Mouse (Mus musculus): ENCODE data around the gene Etv6.

The Etv6 gene

DNA sequence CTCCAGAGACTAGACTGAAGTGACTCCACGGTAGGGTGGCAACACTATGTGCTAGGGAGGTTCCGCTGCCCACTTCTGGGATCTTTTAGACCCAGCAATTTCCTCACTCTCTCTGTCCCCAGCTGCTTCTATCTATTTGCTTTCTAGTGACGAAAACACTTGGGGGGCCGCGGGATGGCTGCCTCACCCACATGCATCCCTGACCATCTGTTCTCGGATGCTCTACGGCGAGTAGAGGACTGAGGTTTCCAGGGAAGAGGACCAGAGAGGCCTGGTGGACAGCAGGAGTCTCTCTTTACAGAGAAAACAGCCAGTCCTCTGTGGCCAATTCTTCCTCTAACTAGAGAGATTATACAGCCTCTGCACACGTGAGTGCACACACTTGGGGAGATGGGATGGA, 43.6 kb downstream of the Etv6 start:
- no peak for DNase-seq

DNA sequence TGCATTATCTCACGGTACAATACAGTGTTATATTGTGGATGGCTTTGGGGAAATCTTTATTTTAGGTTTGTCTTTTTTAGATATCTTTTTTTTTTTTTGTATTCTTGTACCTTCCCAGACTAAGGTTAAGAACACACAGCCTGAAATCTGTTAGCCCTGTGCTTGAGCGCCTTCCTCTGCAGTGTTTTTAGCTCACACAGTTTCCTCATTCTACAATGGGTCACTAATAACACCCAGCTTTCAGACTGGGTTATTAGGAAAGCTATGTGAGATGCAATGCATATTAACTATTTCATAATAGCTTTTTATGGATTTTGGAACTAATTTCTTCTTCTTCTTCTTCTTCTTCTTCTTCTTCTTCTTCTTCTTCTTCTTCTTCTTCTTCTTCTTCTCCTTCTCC, 44.1 kb downstream of the Etv6 start:
- DNase-seq = no peak

DNA sequence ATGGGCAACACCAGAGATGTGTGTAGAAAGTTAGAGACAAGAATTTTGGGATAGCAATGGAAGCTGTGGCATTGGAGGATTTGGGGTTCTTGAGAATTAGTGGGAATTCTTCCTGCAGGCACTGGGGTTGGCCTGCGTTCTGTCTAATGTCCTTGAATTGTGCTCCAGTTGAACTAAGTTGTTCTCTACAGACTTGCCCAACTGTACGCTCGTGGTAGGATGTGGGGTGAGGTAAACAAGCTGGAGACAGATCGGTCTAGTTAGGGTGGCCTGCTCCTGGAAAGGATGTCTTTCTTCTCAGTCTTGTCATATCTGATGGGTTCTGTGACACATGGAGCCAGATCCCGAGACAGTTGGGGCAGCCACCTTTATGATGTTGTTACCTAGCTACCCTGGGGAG, 45.4 kb downstream of the Etv6 start:
- DNase-seq = no peak

DNA sequence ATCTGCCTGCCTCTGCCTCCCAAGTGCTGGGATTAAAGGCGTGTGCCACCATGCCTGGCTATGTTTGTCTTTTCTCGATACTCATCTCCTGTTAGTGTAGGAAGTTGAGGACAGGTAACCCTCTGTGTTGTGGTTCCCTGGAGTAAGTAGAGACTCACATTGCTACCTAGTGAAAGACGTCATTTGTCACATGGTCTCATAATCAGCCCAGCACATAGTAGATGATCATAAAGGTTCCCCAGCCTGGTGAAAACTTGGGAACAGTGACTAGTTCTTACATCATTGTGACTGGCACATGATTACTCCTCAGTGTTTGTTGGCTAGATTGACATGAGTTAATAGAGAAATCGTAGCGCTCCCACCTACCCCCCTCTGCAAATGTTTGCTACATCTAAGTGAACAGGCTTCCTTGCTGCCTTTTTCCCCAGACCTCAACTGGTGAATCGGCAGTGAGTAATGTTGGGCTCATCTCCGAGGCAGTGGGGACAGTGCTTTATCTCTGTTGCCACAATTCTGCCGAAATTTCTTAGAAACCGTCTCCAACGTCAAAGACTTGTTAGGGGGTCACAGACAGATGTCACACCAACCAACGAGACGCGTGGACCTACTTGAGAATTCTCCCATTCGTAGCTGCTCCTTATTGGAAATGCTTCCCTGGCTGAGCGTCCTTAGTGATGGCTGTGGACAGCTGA, 46.9 kb downstream of the Etv6 start:
- DNase-seq = no peak

DNA sequence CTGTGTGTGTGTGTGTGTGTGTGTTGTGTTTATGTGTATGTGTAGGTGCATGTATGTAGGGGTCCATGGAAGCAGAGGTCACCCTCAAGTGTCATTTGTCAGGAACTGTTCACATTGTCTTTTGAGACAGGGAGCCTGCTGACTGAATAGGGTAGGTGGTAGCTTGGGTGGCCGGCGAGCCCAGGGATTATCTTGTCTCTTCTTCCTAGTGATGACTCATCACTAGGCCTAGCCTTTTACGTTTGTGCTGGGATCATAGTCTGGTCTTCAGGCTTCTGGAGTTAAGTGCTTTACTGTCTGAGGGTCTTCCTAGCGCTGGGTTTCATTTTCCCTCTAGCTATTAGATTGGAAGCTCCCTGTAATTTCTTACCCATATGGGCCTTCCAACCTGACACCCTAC, 47.9 kb downstream of the Etv6 start:
- no peak for DNase-seq

DNA sequence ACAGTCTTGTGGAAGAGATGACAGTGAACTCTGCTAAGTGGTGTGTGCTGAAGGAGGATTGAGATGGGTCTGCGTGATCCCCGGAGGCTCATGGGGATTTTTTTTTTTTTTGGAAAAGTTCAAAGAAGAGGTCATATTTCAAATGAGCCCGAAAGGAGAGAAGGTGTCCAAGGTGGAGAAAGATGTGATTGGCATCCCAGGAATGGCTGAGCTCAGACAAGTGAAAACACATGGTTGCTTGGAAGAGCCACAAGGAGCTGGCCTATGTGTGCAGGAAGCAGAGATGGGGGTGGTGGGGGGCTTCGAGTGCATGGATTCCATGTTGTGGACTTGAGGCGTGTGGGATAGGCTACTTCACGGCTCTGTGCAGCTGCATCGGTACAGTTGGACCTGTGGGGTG, 50.9 kb downstream of the Etv6 start:
- no peak for DNase-seq

DNA sequence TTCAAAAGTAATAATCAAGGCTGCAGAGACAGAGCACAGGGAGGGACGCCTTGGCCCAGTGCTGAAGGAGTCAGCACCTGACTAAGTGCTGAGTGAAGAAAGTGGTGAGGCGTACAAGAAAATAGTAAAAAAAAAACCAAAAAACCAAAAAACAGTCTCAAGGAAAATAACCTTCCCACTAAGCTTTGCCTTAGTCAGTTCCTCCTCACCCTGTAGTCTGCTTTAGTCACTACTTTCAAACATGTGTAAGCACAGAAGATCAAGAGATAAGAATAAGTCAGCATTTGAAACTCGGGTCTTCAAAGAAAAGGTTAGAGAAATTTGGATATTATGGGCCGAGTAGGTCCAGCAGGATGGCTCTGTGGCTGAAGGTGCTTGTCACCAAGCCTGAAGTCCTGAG, 52.2 kb downstream of the Etv6 start:
- DNase-seq = no peak

DNA sequence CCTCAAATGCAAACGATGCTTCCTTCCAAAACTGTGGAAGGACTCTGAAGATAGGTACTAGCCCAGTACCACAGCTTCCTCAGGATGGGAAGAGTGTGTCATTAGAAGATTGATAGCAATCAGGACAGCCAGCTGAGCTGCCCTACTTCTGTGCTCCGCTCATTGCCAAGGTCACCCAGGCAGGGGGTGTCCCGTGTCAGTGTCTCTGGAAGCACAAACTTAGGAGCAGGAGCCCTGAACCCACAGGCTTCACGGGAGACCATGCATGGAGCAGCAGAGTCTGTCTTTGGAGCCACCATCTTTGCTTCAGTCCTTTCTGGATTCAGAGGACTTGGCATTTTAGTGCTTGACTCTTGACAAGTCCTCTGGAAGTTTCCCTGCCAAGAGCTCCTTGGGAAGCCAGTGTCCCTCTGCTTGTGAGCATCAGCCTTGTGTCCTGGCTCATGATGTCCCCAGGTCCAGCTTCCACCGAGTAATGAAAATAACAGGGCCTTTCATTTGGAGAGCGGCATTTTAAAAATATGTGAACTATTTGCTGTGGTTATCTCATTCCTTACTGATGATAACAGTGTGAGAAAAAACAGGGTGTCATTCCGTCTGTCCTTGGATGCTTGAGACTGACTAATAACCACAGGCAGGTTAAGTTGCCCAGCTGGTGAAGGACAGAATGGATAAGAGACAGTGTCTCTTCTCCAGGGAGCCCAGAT, 54.3 kb downstream of the Etv6 start:
- DNase-seq = no peak

DNA sequence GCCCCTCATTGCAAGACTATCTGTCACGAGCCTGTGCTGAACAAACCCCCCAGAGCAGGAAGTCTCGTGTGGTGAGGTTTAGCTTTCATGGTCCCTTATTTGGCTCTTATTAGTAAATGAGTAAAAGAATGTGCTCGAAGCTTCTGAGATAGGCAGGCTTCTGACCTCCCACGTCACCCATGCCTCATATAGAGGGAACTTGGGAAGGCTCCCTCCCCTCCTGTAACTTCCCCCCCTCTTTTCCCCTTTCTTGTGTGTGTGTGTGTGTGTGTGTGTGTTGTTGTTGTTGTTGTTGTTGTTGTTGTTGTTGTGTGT, 54.8 kb downstream of the Etv6 start:
- DNase-seq = no peak

DNA sequence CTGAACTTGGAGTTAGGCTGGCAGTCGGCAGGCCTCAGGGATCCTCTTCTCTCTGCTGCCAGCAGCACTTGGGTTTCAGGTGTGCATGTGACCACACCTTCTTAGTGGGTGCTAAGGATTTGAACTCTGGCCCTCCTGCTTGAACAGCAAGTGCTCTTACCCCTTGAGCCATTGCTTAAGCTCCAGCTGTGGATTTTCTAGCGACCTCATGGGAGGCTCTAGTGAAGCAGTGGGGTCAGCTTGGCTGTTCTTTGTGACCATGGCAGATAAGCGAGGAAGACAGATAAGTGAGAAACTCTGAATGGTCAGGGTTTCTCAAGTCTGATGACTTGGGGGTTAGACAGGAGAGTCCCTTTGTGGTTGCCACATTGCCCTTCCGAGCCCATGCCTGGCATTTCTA, 55.4 kb downstream of the Etv6 start:
- no peak for DNase-seq

DNA sequence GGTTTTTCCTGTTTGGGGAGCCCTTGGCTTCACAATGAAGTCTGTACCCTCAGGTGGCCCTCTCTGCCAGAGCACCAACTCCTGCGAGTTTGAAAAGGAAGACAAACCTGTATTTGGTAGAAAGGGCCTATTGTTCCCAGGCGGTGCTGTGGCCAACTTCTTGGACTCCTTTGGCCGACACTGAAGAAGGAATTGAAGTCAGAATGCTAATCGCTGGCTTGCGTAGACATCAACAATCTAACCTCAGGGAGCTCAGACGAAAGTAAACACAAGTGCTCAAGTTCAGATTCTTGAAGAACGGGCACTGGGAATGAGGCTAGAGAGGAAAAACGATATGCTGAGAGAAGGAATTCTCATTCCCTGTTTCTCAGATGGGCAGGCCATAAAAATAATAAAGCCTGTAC, 55.9 kb downstream of the Etv6 start:
- peak; percentile 21 for DNase-seq

DNA sequence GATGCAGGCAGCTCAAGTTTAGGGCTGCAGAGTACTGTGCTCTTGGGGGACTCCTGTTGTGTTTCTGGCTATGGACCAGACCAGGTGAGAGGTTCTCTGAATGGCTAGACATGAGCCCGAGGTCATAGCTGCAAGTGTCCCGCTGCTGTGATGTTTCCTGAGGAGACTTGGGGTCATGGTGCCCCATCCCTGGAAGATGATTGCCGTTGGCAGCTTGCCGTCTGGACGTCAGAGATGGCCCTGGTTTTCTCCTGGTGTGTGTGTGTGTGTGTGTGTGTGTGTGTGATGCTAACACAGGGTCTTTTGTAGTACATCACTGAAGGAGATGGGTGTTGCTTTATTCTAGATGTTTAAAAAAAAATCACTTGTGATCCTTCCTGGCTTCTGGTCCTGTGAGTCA, 58.6 kb downstream of the Etv6 start:
- no peak for DNase-seq

DNA sequence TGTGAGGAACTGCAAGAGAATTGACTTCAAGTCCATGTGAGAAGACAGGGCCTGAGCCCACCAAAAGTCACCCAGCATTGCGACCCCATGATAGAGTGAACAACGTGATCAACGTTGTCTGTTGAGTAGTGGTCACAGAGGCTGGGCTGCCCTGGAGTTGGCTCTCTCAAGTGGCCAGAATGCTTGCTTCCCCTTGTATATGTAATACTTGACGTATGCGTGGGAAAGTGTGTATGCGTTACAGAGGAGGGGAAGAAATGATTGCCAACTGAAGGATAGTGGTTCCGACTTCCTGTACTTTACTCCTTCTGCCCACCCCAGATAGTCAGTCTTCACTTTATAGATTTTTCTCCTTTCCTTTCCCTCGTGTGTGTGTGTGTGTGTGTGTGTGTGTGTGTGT, 59.1 kb downstream of the Etv6 start:
- DNase-seq = no peak

DNA sequence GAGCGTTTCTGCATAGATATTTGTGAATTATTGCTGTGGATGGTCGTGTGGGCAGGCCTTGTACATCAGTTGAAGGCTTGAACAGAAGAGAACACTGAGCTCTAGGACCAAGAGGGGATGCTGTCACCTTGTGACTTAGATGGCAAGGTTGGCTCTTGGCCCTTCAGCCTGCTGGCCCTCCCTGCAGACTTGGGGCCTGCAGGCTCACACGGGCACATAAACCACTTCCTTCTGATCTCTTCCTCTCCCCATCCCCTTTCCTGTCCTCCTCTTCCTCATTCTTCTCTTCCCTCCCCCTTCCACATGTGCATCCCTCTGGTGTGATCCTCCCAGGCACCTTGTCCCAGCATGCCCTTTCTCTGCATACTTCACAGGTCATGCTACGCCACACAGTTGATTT, 60.1 kb downstream of the Etv6 start:
- no peak for DNase-seq

DNA sequence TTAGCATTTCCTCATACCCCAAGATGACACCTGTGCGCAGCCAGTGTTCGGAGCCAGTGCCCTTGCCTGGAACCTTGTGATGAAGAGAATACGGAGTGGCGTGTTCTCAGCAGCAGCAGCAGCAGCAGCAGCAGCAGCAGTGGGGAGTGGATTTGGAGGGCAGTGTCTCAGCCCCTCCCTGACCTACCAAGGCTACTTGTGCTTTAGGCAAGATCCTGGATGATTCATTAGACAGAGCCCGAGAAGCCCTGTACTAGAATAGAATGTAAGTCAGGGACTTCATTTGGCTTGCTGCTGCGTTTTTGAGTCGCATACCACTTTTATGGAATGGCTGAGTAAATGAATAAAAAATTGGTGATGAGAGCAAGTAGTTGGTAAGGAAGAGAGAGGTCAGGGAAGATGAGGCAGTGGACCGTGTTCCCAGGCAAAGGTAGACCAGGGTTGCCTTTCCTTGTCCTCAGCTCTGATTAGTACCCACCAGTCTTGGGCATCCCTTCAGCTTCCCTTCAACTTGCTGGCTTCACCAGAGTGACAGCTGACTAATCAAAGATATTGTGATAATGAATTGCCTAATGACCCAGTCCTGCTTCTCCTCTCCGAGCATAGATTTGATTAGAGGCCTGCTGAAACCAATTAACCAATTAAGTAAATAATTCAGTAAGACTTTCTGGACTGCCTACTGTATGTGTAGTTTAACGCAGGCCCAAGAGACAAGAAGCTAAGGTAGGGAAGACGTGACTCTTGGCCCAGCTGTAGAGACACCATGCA, 64.7 kb downstream of the Etv6 start:
- DNase-seq = no peak

DNA sequence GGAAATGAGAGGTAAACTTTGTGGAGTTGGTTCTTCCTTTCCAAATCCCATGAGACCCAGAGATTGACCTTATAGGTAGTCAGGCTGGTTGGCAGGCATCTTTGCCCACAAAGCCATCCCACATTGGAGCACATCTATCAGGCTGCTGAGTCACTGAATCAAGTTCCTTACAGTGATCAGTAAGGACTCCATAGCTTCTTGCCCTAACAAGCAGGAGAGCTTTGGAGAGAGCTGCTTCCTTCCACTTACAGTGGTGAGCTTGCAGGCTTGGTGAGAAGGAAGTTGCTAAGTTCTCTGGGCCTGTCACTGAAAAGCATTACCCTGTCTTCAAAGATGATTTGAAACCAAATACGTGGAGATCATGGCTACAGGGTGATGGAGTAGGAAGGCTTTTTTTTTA, 66.9 kb downstream of the Etv6 start:
- no peak for DNase-seq

DNA sequence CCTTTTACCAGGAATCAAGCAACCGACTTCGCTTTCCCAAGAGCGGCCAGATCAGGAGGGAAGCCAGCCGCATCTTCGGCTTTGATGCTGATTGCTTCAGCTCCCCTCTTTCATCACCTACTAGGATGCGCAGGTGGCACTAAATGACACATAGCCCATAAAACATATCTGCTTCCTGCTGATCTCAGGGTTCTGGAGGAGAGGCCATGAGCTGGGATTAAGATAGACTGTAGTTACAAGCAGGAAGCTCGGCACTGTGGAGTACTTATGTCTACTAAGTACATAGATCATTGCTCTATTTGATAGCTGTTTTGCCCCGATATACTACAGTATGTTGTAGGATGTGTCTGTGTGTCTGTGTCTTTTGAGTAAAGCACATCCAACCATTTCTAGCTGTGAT, 68.0 kb downstream of the Etv6 start:
- no peak for DNase-seq

DNA sequence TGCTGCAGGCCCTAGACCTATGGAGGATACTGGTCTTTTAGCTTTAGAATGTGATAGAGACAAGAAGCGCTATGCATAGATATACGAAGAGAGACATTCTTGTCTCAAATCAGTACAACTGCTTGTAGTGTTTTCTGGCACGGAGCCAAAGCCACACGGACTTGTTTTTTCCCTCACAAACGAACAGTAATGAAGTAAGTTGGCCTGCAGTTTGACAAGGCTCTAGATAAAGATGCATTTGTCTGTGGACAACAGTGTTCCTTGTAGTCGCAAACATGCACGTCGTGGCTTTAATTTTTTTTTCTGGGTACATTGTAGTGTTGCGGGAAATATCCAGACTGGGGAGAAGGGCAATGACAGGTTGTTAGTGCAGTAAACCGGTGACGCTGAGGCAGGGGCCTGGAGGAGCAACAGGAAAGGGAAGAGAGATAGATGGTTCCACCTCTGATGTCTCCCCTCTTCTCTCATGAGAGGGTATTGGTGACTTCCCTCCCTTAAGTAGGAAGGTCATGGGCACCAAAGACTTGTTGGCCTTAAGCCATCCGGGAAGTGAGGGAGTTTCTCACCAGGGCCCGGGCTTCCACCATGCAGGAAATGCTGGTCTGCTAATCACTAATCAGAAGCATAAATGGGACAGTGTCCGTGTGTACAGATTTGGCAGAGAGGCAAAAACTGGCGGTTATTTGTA, 70.2 kb downstream of the Etv6 start:
- peak; percentile 58 for DNase-seq

DNA sequence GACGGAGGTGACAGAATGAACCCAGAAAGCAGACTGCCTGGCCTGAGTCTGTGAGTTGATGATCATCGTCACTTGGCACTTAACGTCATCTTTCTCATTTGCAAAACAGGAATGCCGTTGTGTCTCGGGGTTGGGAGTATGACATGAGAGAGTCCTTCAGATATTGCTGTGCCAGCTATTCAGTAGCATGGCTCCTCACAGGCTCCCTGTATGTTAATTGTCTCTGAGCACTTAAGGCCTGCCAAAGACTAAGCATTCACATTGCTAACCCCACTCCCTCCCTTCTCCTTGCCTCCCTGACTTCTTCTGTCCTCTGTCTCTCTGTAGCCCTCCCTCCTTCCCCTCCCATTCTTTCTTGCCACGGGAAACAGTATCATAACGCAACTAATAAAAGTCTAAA, 72.2 kb downstream of the Etv6 start:
- DNase-seq = no peak

DNA sequence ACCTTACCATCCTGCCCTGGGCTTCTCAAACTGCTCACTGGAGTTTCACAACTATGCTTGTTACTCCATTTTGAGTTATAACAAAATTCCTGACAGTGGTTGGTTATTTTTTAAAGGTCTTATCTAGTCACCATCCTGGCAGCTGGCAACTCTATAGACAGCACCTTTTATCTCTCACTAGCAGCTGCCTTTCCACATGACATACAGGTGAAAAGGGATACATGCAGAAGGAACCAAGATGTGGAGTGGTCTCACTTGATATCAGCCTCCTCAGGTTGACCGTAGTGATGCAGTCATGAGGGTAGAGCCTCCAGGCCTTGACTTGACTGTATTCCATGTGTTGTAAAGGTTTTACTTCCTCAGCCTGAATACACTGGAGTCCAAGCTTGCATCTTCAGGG, 74.2 kb downstream of the Etv6 start:
- DNase-seq = no peak

DNA sequence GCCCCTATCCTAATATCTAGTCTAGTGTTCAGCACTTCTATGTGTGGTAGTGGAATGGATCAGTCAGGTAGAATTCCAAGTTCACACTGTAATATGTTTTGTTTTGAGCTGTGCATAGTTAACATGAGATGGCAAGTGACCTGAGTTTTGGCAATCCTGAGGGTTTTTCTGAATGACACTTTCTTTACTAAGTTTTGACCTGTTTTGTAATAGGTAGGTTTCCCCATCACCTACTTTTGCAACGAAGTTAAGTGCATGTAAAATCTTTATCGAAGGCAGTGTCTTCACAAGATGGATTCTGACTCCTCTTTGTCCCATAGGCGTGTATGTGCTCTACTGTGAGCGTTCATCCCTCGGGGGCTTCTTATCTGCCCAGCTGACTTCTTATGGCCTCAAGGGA, 74.7 kb downstream of the Etv6 start:
- no peak for DNase-seq

DNA sequence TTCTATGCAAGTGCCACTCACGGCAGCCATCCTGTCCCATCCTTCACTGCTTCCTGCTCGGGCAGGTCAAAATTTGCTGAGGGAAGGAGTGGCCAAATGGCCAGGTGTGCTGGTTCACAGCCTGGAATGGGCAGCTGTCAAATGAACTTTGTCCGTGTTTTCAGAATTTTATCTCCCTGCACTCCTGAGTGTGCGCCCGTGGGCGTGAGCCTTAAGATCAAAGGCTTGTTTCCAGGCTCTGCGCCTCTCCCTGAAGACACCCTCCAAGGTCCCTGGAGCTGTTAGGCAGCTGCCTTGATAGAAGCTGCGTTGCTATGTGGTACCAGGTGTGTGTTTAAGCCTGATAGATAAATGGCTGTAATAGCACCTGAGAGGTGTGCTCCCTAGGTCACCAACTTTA, 76.1 kb downstream of the Etv6 start:
- no peak for DNase-seq

DNA sequence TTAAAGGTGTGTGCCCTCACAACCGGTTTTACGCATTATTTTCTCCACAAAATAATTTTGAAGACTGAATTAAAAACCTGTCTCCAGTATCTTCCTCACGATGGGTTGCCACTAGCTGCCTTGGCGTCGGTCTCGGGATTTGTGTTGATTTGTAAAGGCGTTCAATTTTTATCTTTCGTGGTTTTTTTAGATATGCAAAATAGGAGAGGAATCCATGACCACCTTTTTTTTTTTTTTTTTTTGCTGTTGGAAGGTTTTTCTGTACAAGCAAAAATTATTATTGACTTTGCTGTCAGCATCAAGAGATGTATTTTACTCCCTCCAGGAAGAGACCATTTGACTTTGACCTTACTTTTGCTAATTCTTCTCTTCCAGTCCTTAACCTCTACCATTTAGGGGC, 77.3 kb downstream of the Etv6 start:
- no peak for DNase-seq

DNA sequence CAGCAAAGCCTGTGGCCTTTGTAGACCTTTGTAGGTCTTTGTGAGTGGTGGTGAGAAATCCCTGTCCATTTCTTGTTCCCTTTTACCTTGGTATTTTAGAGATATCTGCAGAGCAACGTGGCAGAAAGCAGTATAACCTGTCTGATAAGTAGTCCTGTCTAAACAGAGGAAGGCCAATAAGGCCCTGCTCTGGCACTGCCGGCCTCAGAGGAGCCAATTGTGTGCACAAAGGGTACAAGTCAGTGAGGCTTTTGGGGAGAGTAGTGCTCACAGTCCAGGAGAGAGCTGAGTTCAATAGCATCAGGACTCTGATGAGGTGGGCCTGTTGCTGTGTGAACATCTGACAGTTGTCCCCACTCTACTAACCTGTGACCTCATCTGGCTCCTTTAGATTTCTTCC, 77.7 kb downstream of the Etv6 start:
- DNase-seq = no peak
